Mouse (Mus musculus) brain, embryonic 14.5 days (tissue): ENCODE results near the gene Gm9857.

ENCODE experiments used
- CTCF ChIP-seq: fragments of 200-500 bp; IDR thresholded peaks from 2 replicates; pipeline ENCODE4 v1.5.1; 2012; ENCODE audit warnings: inconsistent platforms, mild to moderate bottlenecking, moderate library complexity, borderline replicate concordance; ENCODE audit not compliant: insufficient read depth, insufficient read length; ENCODE audit errors: extremely low read depth
- POLR2A ChIP-seq: fragments of 200-500 bp; IDR thresholded peaks from 2 replicates; pipeline ENCODE4 v1.6.1; 2012; ENCODE audit warnings: mild to moderate bottlenecking, inconsistent platforms, borderline replicate concordance; ENCODE audit not compliant: poor library complexity, insufficient read depth, insufficient read length, severe bottlenecking; ENCODE audit errors: extremely low read depth

GRCm38 (mm10) chr3:108917986-108918385 lies 22.3 kb downstream of the Gm9857 start:
- no peak for TF ChIP-seq POLR2A
- TF ChIP-seq CTCF, result no peak
